Mouse (Mus musculus): ENCODE measurements around the gene Olfr63.
"Not testable (repeated sequence)": the region's sequence is repeated elsewhere in the genome, so short reads cannot be mapped to it uniquely, and the experiment has no call there.

Gene Olfr63

GRCm38 (mm10) chr17:33264376-33264775, at the start of gene Olfr63:
Gene Olfr63 (plus strand): TSS chr17:33264676.
- DNase-seq (ENCODE audit: low spot score), result no peak

GRCm38 (mm10) chr17:33221590-33221989, 42.9 kb upstream of the Olfr63 start, which contains the start of gene Olfr1564:
Gene Olfr1564 (minus strand): TSS chr17:33221690.
- no peak for DNase-seq (ENCODE audit: low spot score)

- not testable (repeated sequence) for DNase-seq (ENCODE audit: low spot score)
Measured at GRCm38 (mm10) chr17:33236646-33237045, 27.8 kb upstream of the Olfr63 start.

GRCm38 (mm10) chr17:33254530-33255318, 9.8 kb upstream of the Olfr63 start, which contains the start of gene Zfp955a:
Gene Zfp955a (minus strand): TSS chr17:33255145.
- DNase-seq (ENCODE audit: low spot score), result not testable (repeated sequence)

GRCm38 (mm10) chr17:33255319-33255657, 9.2 kb upstream of the Olfr63 start:
- not testable (repeated sequence) for DNase-seq (ENCODE audit: low spot score)

GRCm38 (mm10) chr17:33268907-33269306, 4.4 kb downstream of the Olfr63 start:
- DNase-seq (ENCODE audit: low spot score), result no peak

GRCm38 (mm10) chr17:33289039-33289875, 24.8 kb downstream of the Olfr63 start, which contains the start of gene Zfp955b:
Gene Zfp955b (plus strand): TSS chr17:33289544.
- not testable (repeated sequence) for DNase-seq (ENCODE audit: low spot score)

- not testable (repeated sequence) for DNase-seq (ENCODE audit: low spot score)
Measured at GRCm38 (mm10) chr17:33289876-33290149, 25.3 kb downstream of the Olfr63 start.

All from ovary, postnatal 14 days (tissue).